Mouse (Mus musculus) heart, postnatal 0 days (tissue): Measurements from ENCODE around the gene Tnnt3.

Experiments
- CTCF ChIP-seq: IDR thresholded peaks from 2 replicates; pipeline ENCODE4 v1.5.1; 2016; ENCODE audit warnings: antibody characterized with exemption, control low read depth, low read depth
- EP300 ChIP-seq: IDR thresholded peaks from 2 replicates; pipeline ENCODE4 v1.6.1; 2016; ENCODE audit warnings: antibody characterized with exemption, low read depth

DNA sequence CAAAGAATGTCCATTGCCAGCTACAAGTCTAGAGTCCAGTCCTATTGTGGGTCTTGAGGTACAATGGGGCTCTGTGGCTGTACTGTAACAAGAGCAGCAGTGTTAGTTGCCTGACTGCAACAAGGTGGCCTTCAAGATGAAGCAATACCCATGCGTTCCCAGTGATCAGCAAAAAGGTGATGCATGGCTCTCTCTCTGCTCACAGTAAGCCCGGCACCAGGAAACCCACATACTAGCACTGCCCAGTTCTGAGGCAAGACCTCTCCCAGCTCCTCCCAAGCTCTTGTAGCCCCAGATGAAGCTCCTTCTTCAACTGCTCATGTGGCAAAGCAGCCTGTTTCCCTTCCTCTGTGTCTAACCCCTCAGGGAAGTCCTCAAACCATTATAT lies 57.4 kb downstream of the Tnnt3 start:
- no peak for TF ChIP-seq CTCF
- TF ChIP-seq EP300, result no peak
